Mouse (Mus musculus) heart, postnatal 10 days (tissue): ENCODE data around the gene Pla2g7. TPM values are rescaled to one million over a fixed set of nuclear protein-coding genes. Genes with fewer than 3 reads are reported as not detected.

Experiments
- DNase-seq, 2 experiments: peaks; one replicate each; pipeline ENCODE4 v3.0.0; 2021
- intact Hi-C: fragments of 180-260 bp; cut with DNase I; formaldehyde crosslinking; loops from one replicate; pipeline ENCODE4 v1.15.1; 2025
- total RNA-seq, 2 experiments: library from RNA; stranded (reverse); gene quantifications; 2 replicates each; pipeline ENCODE4 v1.2.3; 2021

Pla2g7 gene
- total RNA-seq, 2 experiments from 2014 or later, result 2.9 to 9.4 TPM

DNA sequence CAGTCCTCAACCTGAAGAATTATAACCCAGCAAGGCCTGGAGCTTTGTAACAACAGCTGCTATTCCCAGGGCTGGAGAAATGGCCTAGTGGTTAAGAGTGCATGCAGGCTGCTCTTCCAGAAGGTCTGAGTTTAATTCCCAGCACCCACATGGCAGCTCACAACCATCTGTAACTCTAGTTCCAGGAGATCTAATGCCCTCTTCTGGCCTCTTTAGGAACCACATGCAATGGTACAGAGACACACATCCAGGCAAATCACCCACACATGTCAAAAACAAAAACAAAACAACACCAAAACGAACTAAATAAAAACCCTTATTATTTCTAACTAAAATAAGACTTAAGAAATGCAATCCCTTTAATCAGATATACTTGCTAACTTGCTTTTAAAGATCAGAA, 72.9 kb downstream of the Pla2g7 start:
- intact Hi-C loops, result no loop called here
- no peak for DNase-seq

- intact Hi-C loops, result no loop called here
- no peak for DNase-seq
Measured at GRCm38 (mm10) chr17:43643191-43643590, 75.3 kb downstream of the Pla2g7 start.

- DNase-seq, result peak in 1 of 2 experiments; percentile 8
- intact Hi-C loops, result no loop called here
Measured at GRCm38 (mm10) chr17:43644375-43644774, 76.5 kb downstream of the Pla2g7 start.

DNA sequence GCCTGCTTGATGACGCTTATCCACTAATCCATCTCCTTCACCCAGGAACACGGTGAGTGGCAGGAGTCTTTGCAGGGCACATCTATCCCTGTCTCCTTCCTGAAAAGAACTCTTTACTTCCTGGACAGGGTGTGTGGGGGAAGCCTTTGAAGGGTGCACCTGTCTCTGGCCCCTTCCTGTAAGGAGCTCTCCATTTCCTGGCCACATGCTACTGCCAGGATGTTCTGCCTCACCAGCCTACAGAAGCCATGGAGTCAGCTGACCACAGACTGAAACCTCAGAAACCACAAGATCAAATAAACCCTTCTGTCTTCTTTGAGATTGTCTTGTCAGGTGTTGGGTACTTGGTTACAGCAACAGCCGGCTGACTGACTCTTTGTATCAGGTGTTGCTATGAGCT, 77.2 kb downstream of the Pla2g7 start:
- no peak for DNase-seq
- intact Hi-C loops, result no loop called here

GRCm38 (mm10) chr17:43646925-43647324, 79.0 kb downstream of the Pla2g7 start:
- intact Hi-C loops, result no loop called here

GRCm38 (mm10) chr17:43649641-43650436, 81.9 kb downstream of the Pla2g7 start:
- DNase-seq, result peak in 1 of 2 experiments; percentile 26
- intact Hi-C loops, result no loop called here

More at GRCm38 (mm10) chr17:43646925-43647324, 79.0 kb downstream of the Pla2g7 start:
- DNase-seq, result no peak

GRCm38 (mm10) chr17:43651314-43652046, 83.6 kb downstream of the Pla2g7 start:
- no peak for DNase-seq
- intact Hi-C loops, result no loop called here

Other genes with a start within 250 kb of the Pla2g7 start
- 100 to 1,000 TPM; 219 to 248 TPM for gene Adgrf5, start 207.6 kb upstream of the Pla2g7 start, total RNA-seq
- not detected for gene Mep1a, start 65.3 kb upstream of the Pla2g7 start, total RNA-seq
- not detected for gene Ankrd66, start 24.5 kb upstream of the Pla2g7 start, total RNA-seq
- gene Tdrd6, start 62.2 kb downstream of the Pla2g7 start, total RNA-seq, result under 1 TPM in 1 of 2 experiments, not detected in 1; 0.05 TPM
- 1 to 10 TPM; 2.8 to 3.1 TPM for gene Slc25a27, start 99.1 kb downstream of the Pla2g7 start, total RNA-seq
- gene Cyp39a1, start 99.3 kb downstream of the Pla2g7 start, total RNA-seq, result 10 to 100 TPM in 1 of 2 experiments, 1 to 10 TPM in 1; 8.0 to 10.7 TPM
- 100 to 1,000 TPM; 209 to 216 TPM for gene Rcan2, start 233.3 kb downstream of the Pla2g7 start, total RNA-seq